ENCODE assay signal across 12 mouse cellular contexts in genomic region chr3:52797801-52798200, GRCm38 (mm10).
DNase-seq lines count a peak whose midpoint lies in the region; ATAC-seq and TF ChIP-seq lines count a peak whose summit lies in the region.
"Had no signal": no experiment of that assay in that cellular context is flagged by ENCODE, and none has a peak within 500 bp of the region (broad histone marks: within the 10 kb centered on the region; RNA-seq: fewer than 3 reads in every experiment).

No protein-coding gene starts in this region.

- TF ChIP-seq POLR2A in myocyte (IDR thresholded peaks at IDR 0.05; ENCODE audit: insufficient read length, low read depth): no peak

- peak; percentile 43 for DNase-seq in layer of hippocampus, adult 9-11 months
- DNase-seq in layer of hippocampus, postnatal 10 days (ENCODE audit: low spot score in 2 of 2): no peak
- peak; percentile 24 for DNase-seq in T-cell, adult 2 months (ENCODE audit: low spot score)
- DNase-seq in urinary bladder, adult 2 months (ENCODE audit: low spot score): no peak
- DNase-seq in right cerebral cortex, adult 18-20 months: no peak
- no peak for DNase-seq in urinary bladder, postnatal 4 days (ENCODE audit: low spot score in 2 of 2)
- DNase-seq: layer of hippocampus, postnatal 36 days; lung, postnatal 4 days had no signal

- ATAC-seq in heart, embryonic 16.5 days (replicated peaks; ENCODE audit: extremely low read depth, insufficient read depth, low FRiP score): no peak; the same call in 1 of the 2 replicates

- WGBS in heart, embryonic 16.5 days: 10% methylated on average over 6 of the region's 6 CpGs

- H3K27ac ChIP-seq in heart, embryonic 16.5 days (ENCODE audit: low read length): peak overlapping the region; percentile 44
- H3K27ac ChIP-seq: hindbrain, embryonic 15.5 days had no signal

- peak overlapping the region; percentile 25; the same call in 1 of the 2 replicates for H3K4me2 ChIP-seq in heart, embryonic 16.5 days (ENCODE audit: low read depth, low read length)
- H3K4me2 ChIP-seq in myocyte (ENCODE audit: low read depth): peak overlapping the region; percentile 55
- H3K4me2 ChIP-seq: hindbrain, embryonic 15.5 days had no signal

- H3K27me3 ChIP-seq in heart, embryonic 16.5 days (ENCODE audit: control insufficient read depth, insufficient read depth, low read length): no peaks in the 10 kb centered on the region
- H3K27me3 ChIP-seq in myocyte (ENCODE audit: control insufficient read depth, insufficient read depth, insufficient read length): no peaks in the 10 kb centered on the region
- H3K27me3 ChIP-seq: hindbrain, embryonic 15.5 days had no signal

- H3K4me1 ChIP-seq in heart, embryonic 16.5 days (ENCODE audit: control insufficient read depth, insufficient read depth, low read length): peaks cover 6% of the 10 kb centered on the region; the same call in 1 of the 2 replicates
- H3K4me1 ChIP-seq: hindbrain, embryonic 15.5 days had no signal

- H3K9ac ChIP-seq in heart, embryonic 16.5 days (ENCODE audit: low read length): no peak overlapping the region
- H3K9ac ChIP-seq: hindbrain, embryonic 15.5 days had no signal

- H3K9me3 ChIP-seq in heart, embryonic 16.5 days (replicated peaks; ENCODE audit: control insufficient read depth, low read length): no peaks in the 10 kb centered on the region
- H3K9me3 ChIP-seq: hindbrain, embryonic 15.5 days had no signal

- H3K79me2 ChIP-seq in myocyte (ENCODE audit: control insufficient read depth, insufficient read depth): no peaks in the 10 kb centered on the region

- H3K36me3 ChIP-seq in heart, embryonic 16.5 days (ENCODE audit: control insufficient read depth, insufficient read depth): no peaks in the 10 kb centered on the region
- no peaks in the 10 kb centered on the region for H3K36me3 ChIP-seq in myocyte (ENCODE audit: control insufficient read depth, insufficient read depth)
- H3K36me3 ChIP-seq: G1E; hindbrain, embryonic 15.5 days had no signal

- no peak overlapping the region for H3K4me3 ChIP-seq in heart, embryonic 16.5 days (ENCODE audit: low read length)
- no peak overlapping the region for H3K4me3 ChIP-seq in myocyte
- H3K4me3 ChIP-seq: hindbrain, embryonic 15.5 days had no signal

- no peak overlapping the region for H3ac ChIP-seq in myocyte (ENCODE audit: control insufficient read depth, insufficient read length)

TF ChIP-seq in myocyte, 11 proteins besides CTCF, POLR2A, EP300 and RAD21:
- TF ChIP-seq MAX (IDR thresholded peaks at IDR 0.05; ENCODE audit: low read depth) (no peak), MYOD1 (IDR thresholded peaks at IDR 0.05; ENCODE audit: control insufficient read depth in 1 of 3, insufficient read length in 2 of 3, low read depth in 2 of 3) (no peak), REST (IDR thresholded peaks at IDR 0.05; ENCODE audit: insufficient read depth, insufficient read length) (no peak), TCF3 (IDR thresholded peaks at IDR 0.05; ENCODE audit: insufficient read length, low read depth) (no peak)

Comparison
In these comparisons a context has a peak if more than half of its experiments do, and no peak if none do; other contexts are left out.
1. DNase-seq: peak in layer of hippocampus, adult 9-11 months (single experiment) and T-cell, adult 2 months (single experiment); none in layer of hippocampus, postnatal 10 days (0 of 2), urinary bladder, adult 2 months (single experiment), right cerebral cortex, adult 18-20 months (single experiment) and urinary bladder, postnatal 4 days (0 of 2).